Mouse (Mus musculus): Measurements from ENCODE around the gene Muc1. TPM values are rescaled to one million over a fixed set of nuclear protein-coding genes. Genes with fewer than 3 reads are reported as not detected.

Muc1 gene
- polyA plus RNA-seq, 1 experiment from 2014 or later: 1.8 TPM

DNA sequence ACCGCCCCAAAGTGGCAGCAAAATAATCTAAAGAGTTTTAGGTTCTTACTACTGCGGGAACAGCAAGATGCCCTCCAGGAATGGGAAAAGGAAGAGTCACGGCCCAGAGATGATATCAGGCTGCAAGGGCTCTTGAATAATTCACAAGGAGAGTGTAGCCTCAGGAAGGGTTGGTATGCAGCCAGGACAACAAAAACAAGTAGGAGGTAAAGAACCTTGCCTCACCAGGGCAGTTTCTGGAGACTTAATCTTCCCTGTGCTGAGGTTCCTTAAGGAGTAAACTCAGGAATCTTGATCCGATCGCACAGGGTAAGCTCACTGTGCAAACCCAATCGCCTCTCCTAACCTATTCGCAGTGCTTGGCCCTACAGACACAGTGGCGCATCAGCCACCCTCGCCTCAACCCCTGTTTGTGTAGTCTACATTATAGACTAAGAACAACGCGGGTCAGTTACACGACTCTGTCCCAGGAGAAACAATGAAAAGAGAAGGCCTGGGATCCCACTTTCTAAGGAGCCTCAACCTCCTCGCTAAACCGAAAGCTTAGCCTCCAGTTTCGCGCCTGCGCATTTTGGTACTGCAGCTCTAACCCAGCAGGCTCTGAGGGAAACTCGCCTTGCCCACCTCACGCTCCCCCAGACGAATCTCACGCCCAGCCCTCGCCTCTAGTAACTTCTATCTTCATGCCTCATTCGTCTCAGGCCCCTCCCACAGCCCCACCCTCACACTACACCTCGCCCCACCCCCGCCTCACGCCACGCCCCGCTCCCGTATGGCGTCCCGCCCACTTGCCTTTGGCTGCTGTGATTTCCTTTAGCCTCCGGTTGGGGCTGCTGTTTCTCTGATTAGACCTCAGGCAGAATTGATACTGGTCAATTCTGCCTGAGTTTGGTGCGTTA is 32.6 kb upstream of the Muc1 start:
- Histone ChIP-seq H3K27ac (peak overlapping the region; percentile 91), H3K9me3 (no peaks in the 10 kb centered on the region), H3K4me1 (replicated peaks) (peaks cover 19% of the 10 kb centered on the region), H3K36me3 (no peaks in the 10 kb centered on the region), H3K27me3 (ENCODE audit: insufficient read depth, poor library complexity, severe bottlenecking) (no peaks in the 10 kb centered on the region), H3K4me3 (peak overlapping the region; percentile 52)
- DNase-seq (ENCODE audit: low spot score): peak; percentile 96
- 9% methylated on average over 33 of the region's 33 CpGs for WGBS

DNA sequence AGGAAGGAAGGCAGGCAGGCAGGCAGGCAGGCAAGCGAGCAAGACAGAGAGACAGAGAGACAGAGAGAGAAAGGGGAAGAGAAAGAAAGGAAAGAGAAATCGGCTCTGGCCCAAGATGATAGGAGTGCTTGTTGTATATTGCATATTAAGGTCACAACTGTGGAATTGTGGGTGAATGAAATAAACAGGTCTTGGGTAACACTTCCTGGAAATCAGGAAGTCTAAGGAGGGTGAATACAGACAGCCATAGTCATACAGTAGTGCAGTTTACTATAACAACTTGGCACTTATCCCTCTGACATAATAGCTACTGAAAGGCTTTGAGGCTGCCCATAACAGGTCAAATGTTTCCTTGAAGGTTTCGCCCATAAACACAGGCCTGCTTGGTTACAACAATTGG is 29.0 kb upstream of the Muc1 start:
- H3K36me3 ChIP-seq: peaks cover 7% of the 10 kb centered on the region
- 85% methylated on average over 3 of the region's 3 CpGs for WGBS
- DNase-seq (ENCODE audit: low spot score): no peak

DNA sequence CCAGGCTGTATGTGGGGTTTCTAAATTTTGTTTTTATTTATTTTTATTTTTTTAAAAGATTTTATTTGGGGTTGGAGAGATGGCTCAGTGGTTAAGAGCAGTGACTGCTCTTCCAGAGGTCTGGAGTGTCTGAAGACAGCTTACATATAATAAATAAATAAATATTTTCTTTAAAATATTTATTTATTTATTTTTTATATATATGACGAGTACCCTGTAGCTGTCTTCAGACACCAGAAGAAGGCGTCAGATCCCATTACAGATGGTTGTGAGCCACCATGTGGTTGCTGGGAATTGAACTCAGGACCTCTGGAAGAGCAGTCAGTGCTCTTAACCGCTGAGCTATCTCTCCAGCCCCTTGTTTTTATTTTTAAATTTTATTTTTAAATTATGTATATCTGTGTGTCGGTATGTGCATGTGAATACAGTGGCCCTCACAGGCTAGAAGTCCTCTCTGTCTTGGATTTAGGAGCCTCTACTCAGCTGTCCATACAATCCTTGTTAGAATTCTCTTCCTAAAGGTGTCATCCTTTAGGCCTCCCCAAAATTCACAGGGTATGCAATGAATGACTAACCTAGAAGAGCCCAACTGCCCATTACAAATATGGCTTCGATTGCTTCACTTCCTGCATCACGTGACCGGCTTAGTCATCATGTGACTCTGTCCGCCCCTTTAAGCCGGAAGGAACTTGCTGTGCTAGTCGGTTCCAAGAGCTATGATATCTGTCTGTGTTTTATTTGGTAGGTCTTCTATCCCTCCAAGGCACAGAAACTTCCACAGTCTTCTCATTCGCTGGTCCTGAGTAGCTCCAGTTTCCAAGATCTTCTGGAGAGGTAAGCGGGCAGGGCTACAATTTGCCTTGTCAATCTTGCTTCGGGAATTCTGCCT is 26.4 kb upstream of the Muc1 start, which contains the start of gene Gba:
Gene Gba, plus strand, starts transcription at position 676 of the 889 bp plus-strand sequence.
- WGBS: 29% methylated on average over 13 of the region's 13 CpGs
- H3K27ac ChIP-seq: peak within 1 kb of the TSS; percentile 80

More for the DNA sequence above, 29.0 kb upstream of the Muc1 start:
- Histone ChIP-seq H3K4me1 (replicated peaks) (peaks cover 28% of the 10 kb centered on the region), H3K4me3 (no peak overlapping the region), H3K9me3 (no peaks in the 10 kb centered on the region), H3K27me3 (ENCODE audit: insufficient read depth, poor library complexity, severe bottlenecking) (no peaks in the 10 kb centered on the region), H3K27ac (no peak overlapping the region)

DNA sequence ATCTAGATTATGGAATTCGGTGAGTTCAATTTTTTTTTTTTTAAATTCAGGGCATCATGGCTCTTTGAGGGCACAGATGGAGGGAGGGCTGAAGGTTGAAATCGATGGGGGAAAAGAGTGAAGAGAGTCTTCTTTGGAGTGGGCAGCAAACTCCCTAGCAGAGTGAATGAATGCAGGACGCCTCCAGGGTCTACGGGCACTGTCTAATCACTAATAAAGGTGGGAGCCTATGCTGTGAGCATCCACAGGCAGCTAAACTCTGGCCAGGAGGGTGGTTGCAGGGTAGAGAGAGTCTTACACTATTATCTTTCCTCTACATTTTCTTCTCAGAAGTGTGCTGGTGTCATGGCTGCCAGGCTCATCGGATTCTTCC is 25.7 kb upstream of the Muc1 start:
- 42% methylated on average over 5 of the region's 5 CpGs for WGBS

More for the DNA sequence above, 26.4 kb upstream of the Muc1 start, which contains the start of gene Gba:
- peaks cover 9% of the 10 kb centered on the region for H3K4me1 ChIP-seq (replicated peaks)
- no peaks in the 10 kb centered on the region for H3K27me3 ChIP-seq (ENCODE audit: insufficient read depth, poor library complexity, severe bottlenecking)
- peak; percentile 88 for DNase-seq (ENCODE audit: low spot score)
- peaks cover 34% of the 10 kb centered on the region for H3K36me3 ChIP-seq
- H3K9me3 ChIP-seq: no peaks in the 10 kb centered on the region
- H3K4me3 ChIP-seq: peak within 1 kb of the TSS; percentile 67

DNA sequence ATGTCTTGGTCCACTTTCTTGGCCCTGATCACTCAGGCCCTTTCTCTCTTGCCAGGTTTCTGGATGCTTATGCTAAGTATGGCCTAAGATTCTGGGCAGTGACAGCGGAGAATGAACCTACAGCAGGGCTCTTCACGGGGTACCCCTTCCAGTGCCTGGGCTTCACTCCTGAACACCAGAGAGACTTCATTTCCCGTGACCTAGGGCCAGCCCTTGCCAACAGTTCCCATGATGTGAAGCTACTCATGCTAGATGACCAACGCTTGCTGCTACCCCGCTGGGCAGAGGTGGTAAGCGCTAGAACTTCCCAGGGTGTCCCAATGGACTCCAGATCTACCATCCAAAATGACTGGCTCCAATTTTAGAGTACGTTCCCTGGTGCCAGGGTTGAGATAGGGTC is 22.8 kb upstream of the Muc1 start:
- Histone ChIP-seq H3K27ac (no peak overlapping the region), H3K4me3 (no peak overlapping the region), H3K9me3 (no peaks in the 10 kb centered on the region), H3K27me3 (ENCODE audit: insufficient read depth, poor library complexity, severe bottlenecking) (no peaks in the 10 kb centered on the region), H3K36me3 (peaks cover 70% of the 10 kb centered on the region), H3K4me1 (replicated peaks) (peaks cover 9% of the 10 kb centered on the region)
- WGBS: 94% methylated on average over 7 of the region's 7 CpGs
- no peak for DNase-seq (ENCODE audit: low spot score)

More for the DNA sequence above, 25.7 kb upstream of the Muc1 start:
- Histone ChIP-seq H3K4me1 (replicated peaks) (peaks cover 9% of the 10 kb centered on the region), H3K27ac (peak overlapping the region; percentile 80), H3K27me3 (ENCODE audit: insufficient read depth, poor library complexity, severe bottlenecking) (no peaks in the 10 kb centered on the region), H3K36me3 (peaks cover 40% of the 10 kb centered on the region), H3K4me3 (peak overlapping the region; percentile 67), H3K9me3 (no peaks in the 10 kb centered on the region)
- no peak for DNase-seq (ENCODE audit: low spot score)

DNA sequence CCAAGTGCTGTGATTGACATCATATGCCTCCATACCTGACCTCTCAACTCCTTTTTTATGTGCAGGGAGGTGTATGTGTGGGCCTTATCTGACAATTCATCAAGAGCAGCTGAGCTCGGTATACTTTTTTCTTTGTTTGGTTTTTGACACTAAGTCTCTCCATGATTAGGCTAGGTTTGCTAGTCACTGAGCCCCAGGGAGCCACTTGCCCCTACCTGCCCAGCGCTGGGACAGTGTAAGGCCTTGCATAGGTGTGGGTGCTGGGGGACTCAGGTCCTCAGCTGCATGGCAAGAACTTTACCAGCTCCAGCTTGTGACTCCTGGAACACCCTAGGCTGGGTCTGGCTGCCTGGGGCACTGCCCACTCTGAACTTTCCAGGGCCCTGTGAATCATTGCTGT is 22.2 kb upstream of the Muc1 start:
- no peaks in the 10 kb centered on the region for H3K27me3 ChIP-seq (ENCODE audit: insufficient read depth, poor library complexity, severe bottlenecking)
- H3K27ac ChIP-seq: no peak overlapping the region
- H3K4me3 ChIP-seq: no peak overlapping the region
- no peaks in the 10 kb centered on the region for H3K9me3 ChIP-seq
- peaks cover 9% of the 10 kb centered on the region for H3K4me1 ChIP-seq (replicated peaks)
- 89% methylated on average over 2 of the region's 2 CpGs for WGBS
- peaks cover 72% of the 10 kb centered on the region for H3K36me3 ChIP-seq
- no peak for DNase-seq (ENCODE audit: low spot score)

DNA sequence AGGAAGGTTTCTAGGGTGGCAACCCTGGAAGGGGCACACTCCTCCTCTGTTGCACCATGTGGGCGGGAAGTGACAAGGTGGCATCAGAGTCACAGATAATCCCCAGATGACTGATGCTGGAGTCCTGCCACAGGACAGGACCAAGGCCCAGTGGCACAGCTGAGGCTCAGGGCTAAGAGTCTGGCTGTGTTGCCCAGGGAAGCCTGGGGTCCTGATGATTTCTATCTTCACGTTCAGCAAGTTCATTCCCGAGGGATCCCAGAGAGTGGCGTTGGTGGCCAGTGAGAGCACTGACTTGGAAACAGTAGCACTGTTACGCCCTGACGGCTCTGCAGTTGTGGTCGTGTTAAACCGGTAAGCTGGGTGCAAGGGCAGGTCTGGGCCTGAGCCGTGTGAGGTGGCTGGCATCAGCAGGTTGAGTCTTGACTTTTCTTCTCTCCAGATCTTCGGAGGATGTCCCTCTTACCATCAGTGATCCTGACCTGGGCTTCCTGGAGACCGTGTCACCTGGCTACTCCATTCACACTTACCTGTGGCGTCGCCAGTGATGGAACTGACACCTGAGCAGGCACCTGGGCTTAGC is 20.7 kb upstream of the Muc1 start:
- DNase-seq (ENCODE audit: low spot score): no peak
- H3K27me3 ChIP-seq (ENCODE audit: insufficient read depth, poor library complexity, severe bottlenecking): no peaks in the 10 kb centered on the region
- peaks cover 16% of the 10 kb centered on the region for H3K4me1 ChIP-seq (replicated peaks)
- no peaks in the 10 kb centered on the region for H3K9me3 ChIP-seq
- H3K27ac ChIP-seq: no peak overlapping the region
- WGBS: 95% methylated on average over 13 of the region's 13 CpGs
- no peak overlapping the region for H3K4me3 ChIP-seq
- H3K36me3 ChIP-seq: peaks cover 72% of the 10 kb centered on the region

DNA sequence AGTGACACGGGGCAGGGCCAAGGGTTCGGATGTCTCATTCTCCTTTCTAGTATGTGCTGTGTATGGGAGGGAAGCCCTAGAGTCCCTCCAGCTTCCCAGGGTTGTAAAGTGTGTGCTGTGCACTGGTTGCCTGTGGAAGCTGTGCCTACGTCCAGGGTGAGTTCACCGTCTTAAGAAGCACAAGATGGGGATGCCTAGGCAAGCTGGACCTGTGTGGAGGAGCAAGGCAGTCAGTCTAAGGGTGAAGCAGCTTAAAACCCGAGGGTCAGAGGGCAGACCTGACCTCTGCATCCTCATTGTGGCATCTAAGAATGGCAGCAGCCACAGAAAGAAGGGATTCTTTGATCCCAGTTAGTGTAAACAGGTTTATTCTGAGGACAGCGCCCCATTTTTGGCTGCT is 20.1 kb upstream of the Muc1 start:
- WGBS: 91% methylated on average over 6 of the region's 6 CpGs
- H3K4me1 ChIP-seq (replicated peaks): peaks cover 14% of the 10 kb centered on the region
- H3K27me3 ChIP-seq (ENCODE audit: insufficient read depth, poor library complexity, severe bottlenecking): no peaks in the 10 kb centered on the region
- peaks cover 72% of the 10 kb centered on the region for H3K36me3 ChIP-seq
- no peak overlapping the region for H3K27ac ChIP-seq
- no peak for DNase-seq (ENCODE audit: low spot score)
- no peaks in the 10 kb centered on the region for H3K9me3 ChIP-seq
- H3K4me3 ChIP-seq: no peak overlapping the region

DNA sequence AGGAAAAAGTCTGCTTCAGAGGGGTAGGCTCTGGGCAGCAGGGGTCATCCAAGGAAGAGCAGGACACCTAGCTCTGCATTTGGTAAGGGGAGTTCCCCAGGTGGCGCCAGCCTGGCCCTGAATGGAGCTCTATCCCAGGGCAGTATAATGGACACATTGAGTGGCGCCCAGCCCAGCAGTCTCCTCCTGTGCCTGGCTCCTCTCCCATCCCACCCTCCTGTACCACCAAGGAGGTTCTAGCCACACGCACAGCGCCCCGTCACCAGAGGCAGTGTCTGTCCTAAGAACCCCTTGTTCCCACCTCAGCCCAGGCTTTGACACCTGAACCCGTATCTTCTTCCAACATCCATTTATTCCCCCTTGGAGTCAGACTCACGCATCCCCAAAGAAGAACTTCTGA is 19.1 kb upstream of the Muc1 start:
- H3K27ac ChIP-seq: no peak overlapping the region
- no peaks in the 10 kb centered on the region for H3K9me3 ChIP-seq
- H3K27me3 ChIP-seq (ENCODE audit: insufficient read depth, poor library complexity, severe bottlenecking): no peaks in the 10 kb centered on the region
- WGBS: 90% methylated on average over 7 of the region's 7 CpGs
- DNase-seq (ENCODE audit: low spot score): no peak
- H3K36me3 ChIP-seq: peaks cover 66% of the 10 kb centered on the region
- peaks cover 20% of the 10 kb centered on the region for H3K4me1 ChIP-seq (replicated peaks)
- H3K4me3 ChIP-seq: no peak overlapping the region

DNA sequence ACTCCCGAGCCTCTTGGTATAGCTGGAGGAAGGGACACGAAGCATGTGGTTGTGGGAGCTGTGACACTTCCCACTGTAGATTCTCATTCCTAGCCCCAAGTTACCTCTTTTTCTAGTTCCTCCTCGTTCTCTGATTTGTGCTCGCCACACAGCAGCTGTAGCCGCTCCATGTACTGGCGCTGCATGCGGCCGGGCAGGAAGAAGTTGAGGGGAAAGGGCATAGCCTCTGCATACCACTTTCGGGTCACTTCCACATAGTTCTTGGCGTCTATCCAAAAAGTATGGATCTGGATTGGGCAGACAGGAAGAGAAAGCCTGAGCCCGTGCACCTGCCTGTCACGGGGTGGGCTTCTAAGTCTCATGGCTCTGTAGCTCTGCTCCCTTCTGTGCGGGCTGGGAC is 18.7 kb upstream of the Muc1 start:
- WGBS: 92% methylated on average over 13 of the region's 13 CpGs
- peaks cover 61% of the 10 kb centered on the region for H3K36me3 ChIP-seq

DNA sequence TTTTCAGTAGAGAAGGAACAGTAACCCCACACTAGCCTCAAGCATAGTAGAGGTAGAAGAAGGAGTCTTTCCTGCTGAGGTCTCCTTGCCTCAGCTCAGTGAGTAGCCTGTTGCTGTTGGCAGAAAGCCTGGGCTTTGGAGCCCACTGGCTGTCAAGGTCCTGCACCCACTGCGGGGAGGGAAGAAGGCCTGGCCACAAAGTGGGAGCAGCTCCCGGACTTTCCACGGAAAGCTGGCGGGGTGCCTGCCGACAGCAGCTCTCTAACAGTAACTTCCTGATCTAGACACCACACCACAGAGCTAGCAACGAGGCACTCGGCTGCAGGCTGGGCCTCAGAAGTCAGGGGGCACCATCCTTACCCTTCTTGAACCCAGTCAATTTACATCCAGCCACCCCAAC is 18.1 kb upstream of the Muc1 start:
- Histone ChIP-seq H3K36me3 (peaks cover 56% of the 10 kb centered on the region), H3K4me1 (replicated peaks) (peaks cover 30% of the 10 kb centered on the region)
- 89% methylated on average over 7 of the region's 7 CpGs for WGBS

More for the DNA sequence above, 18.7 kb upstream of the Muc1 start:
- no peaks in the 10 kb centered on the region for H3K27me3 ChIP-seq (ENCODE audit: insufficient read depth, poor library complexity, severe bottlenecking)
- H3K4me3 ChIP-seq: no peak overlapping the region
- H3K9me3 ChIP-seq: no peaks in the 10 kb centered on the region
- no peak overlapping the region for H3K27ac ChIP-seq
- no peak for DNase-seq (ENCODE audit: low spot score)
- H3K4me1 ChIP-seq (replicated peaks): peaks cover 24% of the 10 kb centered on the region

DNA sequence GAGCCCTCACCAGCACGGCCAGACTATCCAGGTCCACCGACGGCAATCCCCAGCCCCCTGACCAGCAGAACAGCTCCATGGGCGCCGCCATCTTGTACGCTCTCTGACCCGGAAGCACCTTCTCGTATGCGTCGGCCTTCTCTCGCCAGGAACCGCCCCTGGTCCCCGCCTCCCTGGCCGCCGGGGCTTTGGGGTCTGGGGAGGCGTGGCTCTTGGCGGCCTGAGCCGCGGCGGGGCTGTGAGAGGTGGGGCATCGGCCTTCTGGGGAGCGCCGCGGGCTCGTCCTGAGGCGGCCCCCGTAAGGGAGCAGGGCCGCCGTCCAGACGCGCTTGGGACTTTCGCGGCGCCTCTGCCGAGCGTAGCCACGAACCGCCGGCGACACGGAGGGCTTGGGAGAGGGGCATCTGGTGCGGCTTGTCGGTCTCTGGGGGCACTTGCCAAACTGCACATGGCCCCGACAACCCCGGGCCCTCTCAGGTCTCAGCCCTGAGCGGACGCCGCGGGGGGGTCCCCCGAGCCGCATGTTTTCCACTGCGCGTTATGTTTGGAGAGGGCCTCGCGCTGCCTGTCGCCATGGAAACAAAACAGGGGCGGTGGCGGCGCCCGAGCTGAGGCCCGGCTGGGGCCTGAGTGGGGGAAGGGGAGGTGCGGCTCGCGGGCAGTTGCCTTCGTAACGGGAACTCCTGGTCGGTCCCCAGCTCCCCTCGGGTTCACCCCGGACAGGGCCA is 14.9 kb upstream of the Muc1 start:
- Histone ChIP-seq H3K4me1 (replicated peaks) (peaks cover 61% of the 10 kb centered on the region), H3K36me3 (peaks cover 39% of the 10 kb centered on the region), H3K9me3 (no peaks in the 10 kb centered on the region), H3K27ac (peak overlapping the region; percentile 98), H3K4me3 (peak overlapping the region; percentile 68), H3K27me3 (ENCODE audit: insufficient read depth, poor library complexity, severe bottlenecking) (no peaks in the 10 kb centered on the region)
- under 1% methylated on average over 69 of the region's 69 CpGs for WGBS
- peak; percentile 94 for DNase-seq (ENCODE audit: low spot score)

More for the DNA sequence above, 18.1 kb upstream of the Muc1 start:
- Histone ChIP-seq H3K27me3 (ENCODE audit: insufficient read depth, poor library complexity, severe bottlenecking) (no peaks in the 10 kb centered on the region), H3K27ac (no peak overlapping the region), H3K9me3 (no peaks in the 10 kb centered on the region), H3K4me3 (no peak overlapping the region)
- DNase-seq (ENCODE audit: low spot score): no peak
